Mouse (Mus musculus): ENCODE data around the gene Arhgap8.

- no peak for TF ChIP-seq ZC3H11A (IDR thresholded peaks at IDR 0.05; ENCODE audit: borderline replicate concordance, low read depth, low read length)
- TF ChIP-seq MAFK (IDR thresholded peaks at IDR 0.05; ENCODE audit: insufficient read depth, low read depth, low read length): no peak
- TF ChIP-seq ZNF384 (IDR thresholded peaks at IDR 0.05; ENCODE audit: low read depth, low read length): no peak
Measured at GRCm38 (mm10) chr15:84756426-84756825, 36.6 kb downstream of the Arhgap8 start.
